Mouse (Mus musculus) lung, postnatal 0 days (tissue): ENCODE measurements at regions not wholly inside any gene's neighbourhood (a gene's known extent, or its start where the extent isn't known, plus 50 kb on each side); places are given as distances from the start of the nearest gene placed in this dataset.

Experiments
- ATAC-seq: fragments of 200-750 bp; cut with Nextera tagmentation; 2 replicates; pipeline ENCODE4 v1.8.0; 2017; ENCODE audit warnings: moderate library complexity
- DNase-seq: peaks from one replicate; pipeline ENCODE4 v3.0.0-alpha.2; 2016; ENCODE audit warnings: low spot score
- H3K27ac ChIP-seq: fragments of 300-500 bp; sonication (generic); 2 replicates; pipeline ENCODE4 v1.5.1; 2014; ENCODE audit warnings: antibody characterized with exemption, mild to moderate bottlenecking, low read length, mixed read lengths
- H3K27me3 ChIP-seq: fragments of 300-500 bp; sonication (generic); replicated peaks from 2 replicates; pipeline ENCODE4 v1.6.1; 2014; ENCODE audit warnings: low read length, mixed read lengths; ENCODE audit not compliant: insufficient read depth
- H3K36me3 ChIP-seq: fragments of 300-500 bp; sonication (generic); 2 replicates; pipeline ENCODE4 v1.6.1; 2014; ENCODE audit warnings: low read length, mixed read lengths; ENCODE audit not compliant: insufficient read depth
- H3K4me1 ChIP-seq: fragments of 300-500 bp; sonication (generic); 2 replicates; pipeline ENCODE4 v1.6.1; 2014; ENCODE audit warnings: antibody characterized with exemption, low read depth, low read length, mixed read lengths; ENCODE audit not compliant: insufficient read depth
- H3K4me2 ChIP-seq: fragments of 300-500 bp; sonication (generic); replicated peaks from 2 replicates; pipeline ENCODE4 v1.6.1; 2014; ENCODE audit warnings: low read depth, mild to moderate bottlenecking, low read length, moderate library complexity, mixed read lengths
- H3K4me3 ChIP-seq: fragments of 300-500 bp; sonication (generic); 2 replicates; pipeline ENCODE4 v1.5.1; 2014; ENCODE audit warnings: low read depth, low read length
- H3K9ac ChIP-seq: fragments of 300-500 bp; sonication (generic); replicated peaks from 2 replicates; pipeline ENCODE4 v1.6.1; 2014; ENCODE audit warnings: low read depth, mild to moderate bottlenecking
- H3K9me3 ChIP-seq: fragments of 300-500 bp; sonication (generic); 2 replicates; pipeline ENCODE4 v1.6.1; 2016; ENCODE audit warnings: low read length, mixed read lengths
- CTCF ChIP-seq: IDR thresholded peaks from 2 replicates; pipeline ENCODE4 v1.5.1; 2016; ENCODE audit warnings: antibody characterized with exemption, mild to moderate bottlenecking
- EP300 ChIP-seq: IDR thresholded peaks from 2 replicates; pipeline ENCODE4 v1.6.1; 2016; ENCODE audit warnings: antibody characterized with exemption, mild to moderate bottlenecking, control low read depth
- WGBS: fragments of 180-500 bp; shearing (Covaris S2); extraction: QIAGEN DNeasy Blood & Tissue Kit; methylation state at CpG from one replicate; pipeline ENCODE4 v1.1.7; 2014; 5-methylcytosine and 5-hydroxymethylcytosine counted together

- ATAC-seq = no peak
- no peaks in the 10 kb centered on the region for H3K27me3 ChIP-seq
Observed at GRCm38 (mm10) chr15:62861422-62861821, 983.6 kb downstream of the Gsdmc2 start.

GRCm38 (mm10) chr15:62849326-62849725 lies 995.7 kb downstream of the Gsdmc2 start:
- Histone ChIP-seq H3K27ac (no peak overlapping the region), H3K4me2 (no peak overlapping the region), H3K4me1 (no peaks in the 10 kb centered on the region), H3K36me3 (no peaks in the 10 kb centered on the region), H3K9ac (no peak overlapping the region), H3K4me3 (no peak overlapping the region), H3K27me3 (no peaks in the 10 kb centered on the region), H3K9me3 (no peaks in the 10 kb centered on the region)
- ATAC-seq = no peak
- DNase-seq = peak; percentile 39
- no peak for TF ChIP-seq CTCF
- TF ChIP-seq EP300 = no peak

More at GRCm38 (mm10) chr15:62861422-62861821, 983.6 kb downstream of the Gsdmc2 start:
- Histone ChIP-seq H3K4me3 (no peak overlapping the region), H3K9me3 (no peaks in the 10 kb centered on the region), H3K4me2 (no peak overlapping the region), H3K27ac (no peak overlapping the region), H3K4me1 (no peaks in the 10 kb centered on the region), H3K36me3 (no peaks in the 10 kb centered on the region), H3K9ac (no peak overlapping the region)
- no peak for DNase-seq
- no peak for TF ChIP-seq CTCF
- TF ChIP-seq EP300 = no peak

- H3K4me3 ChIP-seq = no peak overlapping the region
- no peak for TF ChIP-seq CTCF
- TF ChIP-seq EP300 = no peak
- no peak for ATAC-seq
Observed at GRCm38 (mm10) chr15:62845884-62846283, 999.1 kb downstream of the Gsdmc2 start.

GRCm38 (mm10) chr15:62825586-62825985 lies 1019.4 kb downstream of the Gsdmc2 start:
- no peaks in the 10 kb centered on the region for H3K4me1 ChIP-seq
- no peak for ATAC-seq
- H3K4me2 ChIP-seq = no peak overlapping the region
- H3K9ac ChIP-seq = no peak overlapping the region
- H3K36me3 ChIP-seq = no peaks in the 10 kb centered on the region
- H3K9me3 ChIP-seq = no peaks in the 10 kb centered on the region
- no peak overlapping the region for H3K27ac ChIP-seq
- H3K27me3 ChIP-seq = no peaks in the 10 kb centered on the region
- H3K4me3 ChIP-seq = no peak overlapping the region
- no peak for TF ChIP-seq CTCF
- TF ChIP-seq EP300 = no peak
- no peak for DNase-seq

More at GRCm38 (mm10) chr15:62845884-62846283, 999.1 kb downstream of the Gsdmc2 start:
- no peak for DNase-seq
- Histone ChIP-seq H3K4me2 (no peak overlapping the region), H3K27me3 (no peaks in the 10 kb centered on the region), H3K27ac (no peak overlapping the region), H3K4me1 (no peaks in the 10 kb centered on the region), H3K9me3 (no peaks in the 10 kb centered on the region), H3K36me3 (no peaks in the 10 kb centered on the region), H3K9ac (no peak overlapping the region)
- 79% methylated on average over 3 of the region's 3 CpGs for WGBS

GRCm38 (mm10) chr15:62823861-62824518 lies 1021.0 kb downstream of the Gsdmc2 start:
- Histone ChIP-seq H3K27ac (no peak overlapping the region), H3K4me2 (no peak overlapping the region), H3K27me3 (no peaks in the 10 kb centered on the region), H3K9ac (no peak overlapping the region), H3K4me1 (no peaks in the 10 kb centered on the region), H3K36me3 (no peaks in the 10 kb centered on the region), H3K4me3 (no peak overlapping the region), H3K9me3 (no peaks in the 10 kb centered on the region)
- DNase-seq = no peak
- ATAC-seq = no peak
- TF ChIP-seq EP300 (no peak), CTCF (no peak)
- WGBS = 48% methylated on average over 1 of the region's 1 CpGs

- no peaks in the 10 kb centered on the region for H3K36me3 ChIP-seq
- TF ChIP-seq EP300 (no peak), CTCF (no peak)
- H3K4me2 ChIP-seq = no peak overlapping the region
- no peak overlapping the region for H3K4me3 ChIP-seq
- H3K27me3 ChIP-seq = no peaks in the 10 kb centered on the region
- no peak for ATAC-seq
- no peaks in the 10 kb centered on the region for H3K4me1 ChIP-seq
- no peak overlapping the region for H3K27ac ChIP-seq
- H3K9ac ChIP-seq = no peak overlapping the region
- DNase-seq = no peak
- H3K9me3 ChIP-seq = no peaks in the 10 kb centered on the region
Observed at GRCm38 (mm10) chr15:62822305-62822704, 1022.7 kb downstream of the Gsdmc2 start.

- H3K4me3 ChIP-seq = no peak overlapping the region
- no peaks in the 10 kb centered on the region for H3K36me3 ChIP-seq
- H3K4me1 ChIP-seq = no peaks in the 10 kb centered on the region
- H3K27ac ChIP-seq = no peak overlapping the region
- no peak for TF ChIP-seq CTCF
- no peak for TF ChIP-seq EP300
- ATAC-seq (no peak), DNase-seq (no peak)
- H3K4me2 ChIP-seq = no peak overlapping the region
- no peaks in the 10 kb centered on the region for H3K9me3 ChIP-seq
- no peaks in the 10 kb centered on the region for H3K27me3 ChIP-seq
- no peak overlapping the region for H3K9ac ChIP-seq
- 77% methylated on average over 1 of the region's 1 CpGs for WGBS
Observed at GRCm38 (mm10) chr15:62813093-62813492, 1031.9 kb downstream of the Gsdmc2 start.
